Mouse (Mus musculus) hindbrain, embryonic 16.5 days (tissue): ENCODE measurements around the gene Cpa2. TPM values are rescaled to one million over a fixed set of nuclear protein-coding genes. Genes with fewer than 3 reads are reported as not detected.

Experiments used
- ATAC-seq: fragments of 200-750 bp; cut with Nextera tagmentation; 2 replicates; pipeline ENCODE4 v1.8.0; 2017; ENCODE audit warnings: moderate TSS enrichment, moderate library complexity
- H3K27ac ChIP-seq: fragments of 300-500 bp; sonication (generic); 2 replicates; pipeline ENCODE4 v1.5.1; 2014; ENCODE audit warnings: low read depth, mild to moderate bottlenecking, control low read depth, low read length, moderate library complexity
- H3K27me3 ChIP-seq: fragments of 300-500 bp; sonication (generic); replicated peaks from 2 replicates; pipeline ENCODE4 v1.6.1; 2014; ENCODE audit warnings: low read length; ENCODE audit not compliant: control insufficient read depth, insufficient read depth
- H3K36me3 ChIP-seq: fragments of 300-500 bp; sonication (generic); 2 replicates; pipeline ENCODE4 v1.6.1; 2014; ENCODE audit warnings: mild to moderate bottlenecking, low read length, moderate library complexity, mixed read lengths; ENCODE audit not compliant: control insufficient read depth, insufficient read depth
- H3K4me1 ChIP-seq: fragments of 300-500 bp; sonication (generic); 2 replicates; pipeline ENCODE4 v1.6.1; 2014; ENCODE audit warnings: low read depth, low read length; ENCODE audit not compliant: control insufficient read depth, insufficient read depth
- H3K4me2 ChIP-seq: fragments of 300-500 bp; sonication (generic); 2 replicates; pipeline ENCODE4 v1.6.1; 2014; ENCODE audit warnings: mild to moderate bottlenecking, low read length, control low read depth, moderate library complexity
- H3K4me3 ChIP-seq: fragments of 300-500 bp; sonication (generic); 2 replicates; pipeline ENCODE4 v1.5.1; 2014; ENCODE audit warnings: mild to moderate bottlenecking, low read length, control low read depth, moderate library complexity
- H3K9ac ChIP-seq: fragments of 300-500 bp; sonication (generic); 2 replicates; pipeline ENCODE4 v1.6.1; 2014; ENCODE audit warnings: low read depth, mild to moderate bottlenecking, control low read depth, low read length, moderate library complexity
- H3K9me3 ChIP-seq: fragments of 300-500 bp; sonication (generic); 2 replicates; pipeline ENCODE4 v1.6.1; 2014; ENCODE audit warnings: mild to moderate bottlenecking, low read length, moderate library complexity; ENCODE audit not compliant: control insufficient read depth
- WGBS: fragments of 180-500 bp; shearing (Covaris S2); extraction: QIAGEN DNeasy Blood & Tissue Kit; methylation state at CpG from one replicate; pipeline ENCODE4 v1.1.7; 2014; 5-methylcytosine and 5-hydroxymethylcytosine counted together
- polyA plus RNA-seq: library from polyadenylated mRNA; unstranded; fragments of >200 nt; fragmentation: Nextera tagmentation; extraction: Ambion mirVana; gene quantifications from 2 replicates; pipeline ENCODE4 v1.2.1, GENCODE M21; 2015

Cpa2 gene
- polyA plus RNA-seq, 1 experiment from 2014 or later = 9.7 TPM

DNA sequence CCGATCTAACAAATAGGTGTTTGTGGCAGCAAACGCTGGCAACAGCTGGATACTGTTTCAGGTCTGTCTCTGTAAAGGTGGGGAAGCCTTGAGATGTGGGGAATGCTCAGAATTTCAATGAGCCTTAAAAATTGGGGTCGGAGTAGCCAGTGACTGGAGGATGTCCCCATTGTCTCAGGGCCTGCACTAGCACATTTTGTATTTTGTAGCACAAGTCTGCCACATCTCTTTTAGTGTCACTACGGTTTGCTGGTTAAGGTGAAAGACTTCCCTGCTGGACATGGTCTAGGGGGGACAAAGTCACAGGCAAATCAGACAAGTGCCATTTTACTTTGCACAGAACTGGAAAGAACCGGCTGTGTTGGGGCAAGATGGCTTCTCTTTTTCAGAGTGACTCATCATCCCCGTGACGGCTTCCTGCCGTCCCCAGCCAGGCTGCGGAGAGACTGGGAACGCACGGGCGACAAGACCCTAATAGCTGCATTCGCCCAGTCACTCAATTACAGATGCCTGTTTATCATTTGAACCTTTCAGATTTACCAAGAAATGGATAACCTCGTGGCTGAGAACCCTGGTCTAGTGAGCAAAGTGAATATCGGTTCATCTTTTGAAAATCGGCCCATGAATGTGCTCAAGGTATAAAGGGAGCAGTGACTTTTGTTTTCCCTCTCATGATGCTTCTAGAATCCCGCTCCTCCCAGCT is 5.3 kb downstream of the Cpa2 start:
- H3K4me1 ChIP-seq = peaks cover 17% of the 10 kb centered on the region
- 8% methylated on average over 17 of the region's 17 CpGs for WGBS
- peak overlapping the region; percentile 58 for H3K4me2 ChIP-seq
- no peaks in the 10 kb centered on the region for H3K36me3 ChIP-seq
- H3K27me3 ChIP-seq = no peaks in the 10 kb centered on the region
- ATAC-seq = peak; percentile 74
- H3K27ac ChIP-seq = peak overlapping the region; percentile 89
- peak overlapping the region; percentile 50; the same call in 1 of the 2 replicates for H3K9ac ChIP-seq
- peak overlapping the region; percentile 30 for H3K4me3 ChIP-seq
- H3K9me3 ChIP-seq = no peaks in the 10 kb centered on the region

DNA sequence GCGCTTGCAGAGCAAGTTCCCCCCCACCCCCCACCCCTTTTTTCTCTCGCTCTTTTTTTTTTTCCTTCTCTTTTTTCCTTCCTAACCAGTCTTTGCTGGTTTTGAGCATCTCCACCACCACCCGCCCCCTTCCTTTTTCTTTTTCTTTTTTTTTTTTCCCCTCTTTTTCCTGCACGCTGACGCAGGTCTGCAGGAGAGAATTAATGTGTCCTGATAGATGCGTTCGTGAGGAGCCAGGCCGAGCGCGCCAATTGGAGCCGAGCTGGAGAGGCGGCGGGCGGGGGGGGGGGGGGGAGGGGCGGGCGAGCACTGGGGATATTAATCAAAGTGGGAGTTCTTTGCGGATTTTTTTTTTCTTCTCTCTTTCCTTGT is 5.9 kb downstream of the Cpa2 start:
- Histone ChIP-seq H3K4me3 (peak overlapping the region; percentile 30), H3K9ac (peak overlapping the region; percentile 50; the same call in 1 of the 2 replicates), H3K36me3 (no peaks in the 10 kb centered on the region), H3K27ac (peak overlapping the region; percentile 89), H3K4me1 (peaks cover 22% of the 10 kb centered on the region), H3K4me2 (peak overlapping the region; percentile 58), H3K9me3 (no peaks in the 10 kb centered on the region), H3K27me3 (no peaks in the 10 kb centered on the region)
- peak; percentile 46 for ATAC-seq
- WGBS = under 1% methylated on average over 17 of the region's 17 CpGs

DNA sequence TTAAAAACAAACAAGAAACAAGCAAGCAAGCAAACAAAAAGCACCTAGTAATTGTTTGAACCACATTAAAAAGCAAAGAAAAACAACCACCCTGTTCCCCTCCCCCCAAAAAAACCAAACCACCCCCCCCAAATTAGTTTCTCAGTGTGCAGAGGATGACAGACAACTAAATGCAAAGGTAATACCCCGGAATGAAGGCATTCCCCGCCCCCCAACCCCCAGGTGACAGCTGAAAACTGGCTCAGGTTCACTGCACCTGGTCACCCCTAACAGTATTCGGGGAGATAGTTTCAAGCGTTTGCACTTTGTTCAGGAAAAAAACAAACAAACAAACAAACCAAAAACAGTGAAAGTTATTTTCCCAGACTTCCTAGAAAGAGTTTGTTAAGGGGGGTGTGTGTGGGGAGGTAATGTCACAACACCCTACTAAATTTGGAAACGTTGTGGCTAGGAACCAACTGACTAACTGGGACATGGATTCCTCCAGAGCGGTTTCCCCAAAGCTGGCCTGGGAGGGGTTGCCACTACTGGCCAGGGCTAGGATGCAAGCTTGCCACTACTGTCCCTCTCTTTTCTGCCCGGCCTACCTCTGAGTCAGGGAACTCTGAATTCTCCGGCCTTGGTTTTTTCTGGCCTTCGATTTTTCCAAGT is 6.4 kb downstream of the Cpa2 start:
- ATAC-seq = no peak
- no peaks in the 10 kb centered on the region for H3K9me3 ChIP-seq
- H3K4me2 ChIP-seq = peak overlapping the region; percentile 58
- H3K9ac ChIP-seq = no peak overlapping the region
- H3K27me3 ChIP-seq = no peaks in the 10 kb centered on the region
- H3K27ac ChIP-seq = no peak overlapping the region
- H3K4me1 ChIP-seq = peaks cover 25% of the 10 kb centered on the region
- H3K4me3 ChIP-seq = no peak overlapping the region
- WGBS = 24% methylated on average over 9 of the region's 9 CpGs
- H3K36me3 ChIP-seq = no peaks in the 10 kb centered on the region

DNA sequence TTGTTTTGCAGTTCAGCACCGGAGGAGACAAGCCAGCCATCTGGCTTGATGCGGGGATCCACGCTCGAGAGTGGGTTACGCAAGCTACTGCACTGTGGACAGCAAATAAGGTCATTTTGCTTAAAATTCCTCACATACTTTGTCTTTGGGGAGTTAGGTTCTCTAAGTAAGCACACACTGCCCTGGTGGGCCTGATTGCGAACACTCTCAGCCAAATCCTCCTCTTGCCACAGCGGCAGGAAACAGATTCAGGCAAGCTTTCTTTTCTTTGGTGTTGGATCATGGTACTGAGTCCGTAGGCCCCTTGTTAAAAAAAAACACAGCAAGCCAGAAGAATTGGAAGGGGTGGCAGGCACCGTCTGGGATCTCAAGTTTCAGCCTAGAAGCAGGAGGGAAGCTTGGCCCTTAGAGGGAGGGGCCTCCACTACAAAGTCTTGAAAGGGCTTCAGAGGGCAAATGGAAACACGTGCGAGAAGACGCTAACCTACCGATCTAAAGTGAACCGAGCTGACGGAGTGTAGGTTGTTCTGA is 7.9 kb downstream of the Cpa2 start:
- ATAC-seq = no peak
- H3K9ac ChIP-seq = no peak overlapping the region
- peak overlapping the region; percentile 69 for H3K27ac ChIP-seq
- H3K4me2 ChIP-seq = no peak overlapping the region
- H3K27me3 ChIP-seq = no peaks in the 10 kb centered on the region
- 23% methylated on average over 15 of the region's 15 CpGs for WGBS
- no peaks in the 10 kb centered on the region for H3K9me3 ChIP-seq
- H3K4me1 ChIP-seq = peaks cover 26% of the 10 kb centered on the region
- no peaks in the 10 kb centered on the region for H3K36me3 ChIP-seq
- no peak overlapping the region for H3K4me3 ChIP-seq

DNA sequence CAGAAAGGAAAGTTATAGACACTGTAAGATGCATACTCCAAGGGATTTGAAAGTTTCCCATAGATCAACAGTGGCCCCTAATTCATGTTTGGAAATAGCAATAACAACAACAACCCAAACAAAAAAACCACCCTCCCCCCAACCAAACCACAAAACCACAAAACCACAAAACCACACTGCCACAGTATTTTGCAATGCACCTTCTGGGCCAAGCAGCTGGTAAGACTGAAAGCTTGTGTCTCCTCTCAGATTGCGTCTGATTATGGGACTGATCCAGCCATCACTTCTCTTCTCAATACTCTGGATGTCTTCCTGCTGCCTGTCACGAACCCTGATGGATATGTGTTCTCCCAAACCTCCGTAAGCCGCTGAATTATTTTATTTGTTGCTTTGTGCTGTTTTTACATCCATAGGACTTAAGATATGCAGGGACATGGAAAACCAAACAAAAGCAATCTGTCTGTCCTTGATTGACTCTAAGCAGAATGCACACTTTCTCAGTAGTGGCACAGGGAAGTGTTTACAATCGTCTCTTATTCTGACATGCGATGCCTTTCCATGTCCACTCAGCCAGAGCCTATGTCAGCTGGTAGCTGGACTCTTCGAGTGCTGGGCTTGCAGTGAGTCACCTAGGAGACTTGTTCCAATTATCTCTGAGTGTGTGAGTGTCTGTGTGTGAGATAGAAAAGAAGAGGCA is 9.3 kb downstream of the Cpa2 start:
- 46% methylated on average over 7 of the region's 7 CpGs for WGBS
- no peaks in the 10 kb centered on the region for H3K36me3 ChIP-seq
- peaks cover 26% of the 10 kb centered on the region for H3K4me1 ChIP-seq
- no peaks in the 10 kb centered on the region for H3K9me3 ChIP-seq
- ATAC-seq = no peak
- no peak overlapping the region for H3K27ac ChIP-seq
- no peaks in the 10 kb centered on the region for H3K27me3 ChIP-seq
- H3K4me3 ChIP-seq = no peak overlapping the region
- H3K9ac ChIP-seq = no peak overlapping the region
- no peak overlapping the region for H3K4me2 ChIP-seq

GRCm38 (mm10) chr6:30551193-30551515 is 9.8 kb downstream of the Cpa2 start:
- H3K27me3 ChIP-seq = no peaks in the 10 kb centered on the region
- H3K4me1 ChIP-seq = peaks cover 26% of the 10 kb centered on the region
- H3K9ac ChIP-seq = no peak overlapping the region
- no peak overlapping the region for H3K27ac ChIP-seq
- H3K4me2 ChIP-seq = no peak overlapping the region
- no peaks in the 10 kb centered on the region for H3K9me3 ChIP-seq
- no peak overlapping the region for H3K4me3 ChIP-seq
- no peaks in the 10 kb centered on the region for H3K36me3 ChIP-seq
- no peak for ATAC-seq

- no peaks in the 10 kb centered on the region for H3K9me3 ChIP-seq
- peak overlapping the region; percentile 83 for H3K27ac ChIP-seq
- 14% methylated on average over 23 of the region's 23 CpGs for WGBS
- no peaks in the 10 kb centered on the region for H3K27me3 ChIP-seq
- peak overlapping the region; percentile 59; the same call in 1 of the 2 replicates for H3K9ac ChIP-seq
- peaks cover 20% of the 10 kb centered on the region for H3K4me1 ChIP-seq
- ATAC-seq = peak; percentile 63
- H3K36me3 ChIP-seq = no peaks in the 10 kb centered on the region
- peak overlapping the region; percentile 29 for H3K4me3 ChIP-seq
- peak overlapping the region; percentile 60 for H3K4me2 ChIP-seq
Measured at GRCm38 (mm10) chr6:30551644-30552580, 10.5 kb downstream of the Cpa2 start.

DNA sequence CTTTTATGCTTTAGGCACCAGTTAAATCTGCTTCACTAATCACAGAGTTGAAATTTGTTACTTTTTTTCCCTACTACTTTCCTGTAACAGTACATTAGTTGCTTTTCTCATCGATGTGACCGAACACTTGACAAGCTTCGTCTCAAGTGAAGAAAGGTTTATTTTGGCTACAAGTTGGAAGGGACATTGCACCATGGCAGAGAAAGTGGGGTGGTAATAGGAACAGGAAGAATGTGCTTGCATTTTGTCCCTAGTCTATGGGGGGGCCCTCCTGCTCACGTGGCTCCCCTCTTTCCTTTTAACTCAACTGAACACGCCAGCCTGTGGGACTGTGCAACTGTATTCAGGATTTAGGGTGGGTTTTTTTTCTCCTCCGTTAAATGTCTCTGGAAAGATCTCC is 11.2 kb downstream of the Cpa2 start:
- WGBS = 50% methylated on average over 6 of the region's 6 CpGs
- no peak overlapping the region for H3K4me2 ChIP-seq

More for the DNA sequence above, 11.2 kb downstream of the Cpa2 start:
- H3K9ac ChIP-seq = no peak overlapping the region
- H3K27ac ChIP-seq = peak overlapping the region; percentile 36
- no peaks in the 10 kb centered on the region for H3K9me3 ChIP-seq
- H3K36me3 ChIP-seq = no peaks in the 10 kb centered on the region
- no peak overlapping the region for H3K4me3 ChIP-seq
- no peaks in the 10 kb centered on the region for H3K27me3 ChIP-seq
- H3K4me1 ChIP-seq = peaks cover 20% of the 10 kb centered on the region
- peak; percentile 7; the same call in 1 of the 2 replicates for ATAC-seq
